Mouse (Mus musculus) naive thymus-derived CD4-positive, alpha-beta T cell, adult 5 months (primary cell): ENCODE measurements around the gene Cyp27a1. TPM values are rescaled to one million over a fixed set of nuclear protein-coding genes. Genes with fewer than 3 reads are reported as not detected.

Source experiments
- polyA plus RNA-seq: library from polyadenylated mRNA; unstranded; fragments of 100-300 nt; shearing (Covaris generic); gene quantifications from one replicate; pipeline ENCODE4 v1.2.1, GENCODE M21; 2017

Gene Cyp27a1
- not detected for polyA plus RNA-seq

GRCm38 (mm10) chr1:74713099-74713858 lies at the start of gene Cyp27a1:
Cyp27a1 (plus strand) TSS chr1:74713574.

GRCm38 (mm10) chr1:74748643-74749271 lies 35.4 kb downstream of the Cyp27a1 start, which contains the start of gene Prkag3:
Prkag3 (minus strand) TSS chr1:74749221.

GRCm38 (mm10) chr1:74771845-74771930 lies 58.3 kb downstream of the Cyp27a1 start, which contains the start of gene Wnt6:
Wnt6 (plus strand) TSS chr1:74771892.

Other genes with a start within 250 kb of the Cyp27a1 start
- 24.0 TPM for gene Cnot9, start 207.5 kb upstream of the Cyp27a1 start, polyA plus RNA-seq
- gene Plcd4, start 170.7 kb upstream of the Cyp27a1 start, polyA plus RNA-seq = 0.85 TPM
- gene Usp37, start 169.3 kb upstream of the Cyp27a1 start, polyA plus RNA-seq = 18.6 TPM
- 22.7 TPM for gene Zfp142, start 125.3 kb upstream of the Cyp27a1 start, polyA plus RNA-seq
- 6.6 TPM for gene Bcs1l, start 125.3 kb upstream of the Cyp27a1 start, polyA plus RNA-seq
- gene Rnf25, start 112.2 kb upstream of the Cyp27a1 start, polyA plus RNA-seq = 18.6 TPM
- not detected for gene Stk36, start 112.1 kb upstream of the Cyp27a1 start, polyA plus RNA-seq
- gene Ttll4, start 51.8 kb upstream of the Cyp27a1 start, polyA plus RNA-seq = 48.8 TPM
- gene Prkag3, start 35.6 kb downstream of the Cyp27a1 start, polyA plus RNA-seq = not detected
- gene Wnt6, start 58.3 kb downstream of the Cyp27a1 start, polyA plus RNA-seq = not detected
- gene Wnt10a, start 77.9 kb downstream of the Cyp27a1 start, polyA plus RNA-seq = not detected
- not detected for gene Cdk5r2, start 141.4 kb downstream of the Cyp27a1 start, polyA plus RNA-seq
- gene Fev, start 171.8 kb downstream of the Cyp27a1 start, polyA plus RNA-seq = not detected
- gene Cryba2, start 179.6 kb downstream of the Cyp27a1 start, polyA plus RNA-seq = not detected
- gene Cfap65, start 222.0 kb downstream of the Cyp27a1 start, polyA plus RNA-seq = not detected
- gene Ihh, start 238.1 kb downstream of the Cyp27a1 start, polyA plus RNA-seq = not detected